In genomic region chr11:31105364-31105763, GRCm38 (mm10) we compare ENCODE assay signal across 27 mouse cellular contexts.
"Had no signal": no experiment of that assay in that cellular context is flagged by ENCODE, and none has a peak within 500 bp of the region (broad histone marks: within the 10 kb centered on the region; RNA-seq: fewer than 3 reads in every experiment).

No protein-coding gene starts in this region.

- H3K27ac ChIP-seq: limb, embryonic 10.5 days; limb, embryonic 12.5 days; limb, embryonic 13.5 days; limb, embryonic 15.5 days; liver, embryonic 12.5 days; liver, embryonic 13.5 days; liver, embryonic 14.5 days; liver, embryonic 15.5 days; lung, embryonic 15.5 days; macrophage; midbrain, embryonic 10.5 days; midbrain, embryonic 12.5 days; midbrain, embryonic 13.5 days; midbrain, embryonic 15.5 days had no signal

- H3K36me3 ChIP-seq: limb, embryonic 10.5 days; limb, embryonic 12.5 days; limb, embryonic 13.5 days; liver, embryonic 12.5 days; liver, embryonic 13.5 days; liver, embryonic 15.5 days; lung, embryonic 15.5 days; midbrain, embryonic 10.5 days; midbrain, embryonic 12.5 days; midbrain, embryonic 13.5 days; midbrain, embryonic 15.5 days had no signal

- H3K27me3 ChIP-seq: limb, embryonic 12.5 days; limb, embryonic 13.5 days; limb, embryonic 15.5 days; liver, embryonic 12.5 days; liver, embryonic 13.5 days; liver, embryonic 15.5 days; lung, embryonic 15.5 days; megakaryocyte, embryonic 14.5 days; midbrain, embryonic 12.5 days; midbrain, embryonic 13.5 days; midbrain, embryonic 15.5 days had no signal

- H3K4me3 ChIP-seq: limb, embryonic 10.5 days; limb, embryonic 12.5 days; limb, embryonic 13.5 days; limb, embryonic 15.5 days; liver, embryonic 12.5 days; liver, embryonic 13.5 days; liver, embryonic 15.5 days; lung, embryonic 15.5 days; megakaryocyte, embryonic 14.5 days; midbrain, embryonic 10.5 days; midbrain, embryonic 12.5 days; midbrain, embryonic 13.5 days; midbrain, embryonic 15.5 days; myocyte had no signal

- H3K9me3 ChIP-seq: limb, embryonic 10.5 days; limb, embryonic 12.5 days; limb, embryonic 13.5 days; limb, embryonic 15.5 days; liver, embryonic 12.5 days; liver, embryonic 13.5 days; liver, embryonic 15.5 days; lung, embryonic 15.5 days; megakaryocyte, embryonic 14.5 days; midbrain, embryonic 10.5 days; midbrain, embryonic 12.5 days; midbrain, embryonic 13.5 days; midbrain, embryonic 15.5 days had no signal

- DNase-seq: left cerebral cortex, postnatal 4 days; liver; liver, embryonic 13.5 days; liver, postnatal 0 days; lung, adult 18-20 months; lung, adult 2 months; lung, embryonic 14.5 days; lung, postnatal 10 days; lung, postnatal 14 days; lung, postnatal 36 days; lung, postnatal 4 days; midbrain, embryonic 14.5 days had no signal

- H3K9ac ChIP-seq: limb, embryonic 12.5 days; limb, embryonic 13.5 days; limb, embryonic 15.5 days; liver, embryonic 12.5 days; liver, embryonic 13.5 days; liver, embryonic 14.5 days; liver, embryonic 15.5 days; liver, postnatal 0 days; lung, embryonic 14.5 days; lung, embryonic 15.5 days; midbrain, embryonic 12.5 days; midbrain, embryonic 13.5 days; midbrain, embryonic 15.5 days had no signal

- H3K4me1 ChIP-seq: limb, embryonic 10.5 days; limb, embryonic 12.5 days; limb, embryonic 13.5 days; limb, embryonic 15.5 days; liver, embryonic 13.5 days; liver, embryonic 15.5 days; lung, embryonic 15.5 days; midbrain, embryonic 10.5 days; midbrain, embryonic 12.5 days; midbrain, embryonic 13.5 days; midbrain, embryonic 15.5 days had no signal
